Mouse (Mus musculus) CH12.LX (cell line): Measurements from ENCODE around the gene Pla2g2c.

Source experiments
- BHLHE40 ChIP-seq: IDR thresholded peaks from 2 replicates; pipeline ENCODE4 v1.6.1; 2011; ENCODE audit warnings: mild to moderate bottlenecking, low read depth, low read length, improper control_type of control experiment
- CTCF ChIP-seq, 2 experiments: IDR thresholded peaks in 1 of 2; conservative IDR thresholded peaks in 1 of 2; 2 replicates each; pipeline ENCODE4 v1.5.1; 2011 to 2012; ENCODE audit warnings: low read depth in 2 of 2, low read length in 2 of 2, improper control_type of control experiment in 1 of 2, inconsistent platforms in 1 of 2, mild to moderate bottlenecking in 1 of 2, moderate library complexity in 1 of 2
- EP300 ChIP-seq: IDR thresholded peaks from 2 replicates; pipeline ENCODE4 v1.6.1; 2011; ENCODE audit warnings: low read length, improper control_type of control experiment
- ETS1 ChIP-seq: conservative IDR thresholded peaks from 2 replicates; pipeline ENCODE4 v1.6.1; 2012; ENCODE audit warnings: low read depth, mild to moderate bottlenecking, inconsistent platforms, low read length, improper control_type of control experiment, moderate library complexity
- GABPA ChIP-seq: IDR thresholded peaks from 2 replicates; pipeline ENCODE4 v1.6.1; 2012; ENCODE audit warnings: low read depth, low read length, improper control_type of control experiment, inconsistent platforms; ENCODE audit not compliant: insufficient replicate concordance
- JUND ChIP-seq: conservative IDR thresholded peaks from 2 replicates; pipeline ENCODE4 v1.6.1; 2011; ENCODE audit warnings: low read depth, low read length, improper control_type of control experiment
- MAX ChIP-seq: IDR thresholded peaks from 2 replicates; pipeline ENCODE4 v1.6.1; 2011; ENCODE audit warnings: low read length, improper control_type of control experiment
- MXI1 ChIP-seq: IDR thresholded peaks from 2 replicates; pipeline ENCODE4 v1.6.1; 2011; ENCODE audit warnings: mild to moderate bottlenecking, low read depth, low read length, improper control_type of control experiment
- POLR2A ChIP-seq: IDR thresholded peaks from 2 replicates; pipeline ENCODE4 v1.6.1; 2011; ENCODE audit warnings: low read depth, mild to moderate bottlenecking, improper control_type of control experiment, low read length
- USF2 ChIP-seq: conservative IDR thresholded peaks from 2 replicates; pipeline ENCODE4 v1.6.1; 2011; ENCODE audit warnings: low read depth, low read length, improper control_type of control experiment
- ZC3H11A ChIP-seq: IDR thresholded peaks from 2 replicates; pipeline ENCODE4 v1.6.1; 2012; ENCODE audit warnings: low read depth, mild to moderate bottlenecking, inconsistent platforms, low read length, improper control_type of control experiment
- ZKSCAN1 ChIP-seq: IDR thresholded peaks from 2 replicates; pipeline ENCODE4 v1.6.1; 2012; ENCODE audit warnings: low read depth, inconsistent platforms, low read length, improper control_type of control experiment, borderline replicate concordance

- no peak for TF ChIP-seq MAX
- TF ChIP-seq BHLHE40 = no peak
- TF ChIP-seq POLR2A = no peak
- TF ChIP-seq CTCF (conservative IDR thresholded peaks at IDR 0.05 in 1 of 2, IDR thresholded peaks at IDR 0.05 in 1 of 2; ENCODE audit: low read depth in 2 of 2, low read length in 2 of 2) = no peak
- TF ChIP-seq MXI1 = no peak
- no peak for TF ChIP-seq ZKSCAN1
- TF ChIP-seq JUND = no peak
- TF ChIP-seq USF2 = no peak
- no peak for TF ChIP-seq EP300
- no peak for TF ChIP-seq ETS1
- TF ChIP-seq GABPA = no peak
- TF ChIP-seq ZC3H11A = no peak
Measured at GRCm38 (mm10) chr4:138762266-138762665, 37.7 kb downstream of the Pla2g2c start.
